Mouse (Mus musculus) embryonic fibroblast, embryonic 13.5 days (primary cell): ENCODE measurements at regions not wholly inside any gene's neighbourhood (a gene's known extent, or its start where the extent isn't known, plus 50 kb on each side); places are given as distances from the start of the nearest gene placed in this dataset.
"Not testable (repeated sequence)": the region's sequence is repeated elsewhere in the genome, so short reads cannot be mapped to it uniquely, and the experiment has no call there.

Experiments used
- CTCF ChIP-seq: IDR thresholded peaks from 2 replicates; pipeline ENCODE4 v1.5.1; 2011; ENCODE audit warnings: mild to moderate bottlenecking, control low read depth, low read length, moderate library complexity, borderline replicate concordance; ENCODE audit not compliant: insufficient read depth
- POLR2A ChIP-seq: IDR thresholded peaks from 2 replicates; pipeline ENCODE4 v1.6.1; 2011; ENCODE audit warnings: low read depth, mild to moderate bottlenecking, control low read depth, low read length, moderate library complexity

DNA sequence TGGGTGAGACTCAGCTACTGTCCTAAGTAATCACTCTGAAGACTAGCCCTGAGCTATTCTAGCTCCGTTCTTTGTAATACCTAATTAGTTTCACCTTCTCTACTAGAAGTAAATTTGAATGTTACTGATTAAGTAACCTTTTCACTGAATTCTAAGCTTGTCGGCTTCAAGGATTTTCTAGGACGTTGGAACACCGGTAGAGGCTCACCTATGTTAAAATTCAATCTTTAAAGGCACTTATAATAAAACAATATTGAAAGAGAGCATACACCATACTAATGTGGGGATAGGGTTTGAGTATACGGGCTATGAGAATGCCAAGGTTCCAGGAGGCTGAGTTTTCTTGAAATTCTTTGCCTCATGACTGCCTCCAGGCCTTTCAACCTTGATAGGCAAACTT, 503.1 kb downstream of the Tns1 start:
- not testable (repeated sequence) for TF ChIP-seq POLR2A, CTCF
